Mouse (Mus musculus) brain, embryonic 14.5 days (tissue): ENCODE measurements around the gene Lix1.

ENCODE experiments used
- CTCF ChIP-seq: fragments of 200-500 bp; IDR thresholded peaks from 2 replicates; pipeline ENCODE4 v1.5.1; 2012; ENCODE audit warnings: inconsistent platforms, mild to moderate bottlenecking, moderate library complexity, borderline replicate concordance; ENCODE audit not compliant: insufficient read depth, insufficient read length; ENCODE audit errors: extremely low read depth
- POLR2A ChIP-seq: fragments of 200-500 bp; IDR thresholded peaks from 2 replicates; pipeline ENCODE4 v1.6.1; 2012; ENCODE audit warnings: mild to moderate bottlenecking, inconsistent platforms, borderline replicate concordance; ENCODE audit not compliant: poor library complexity, insufficient read depth, insufficient read length, severe bottlenecking; ENCODE audit errors: extremely low read depth

GRCm38 (mm10) chr17:17408137-17408536 lies 5.7 kb downstream of the Lix1 start:
- TF ChIP-seq CTCF (no peak), POLR2A (no peak)
